Mouse (Mus musculus) hindbrain, embryonic 15.5 days (tissue): ENCODE results near the gene Fignl2. TPM values are rescaled to one million over a fixed set of nuclear protein-coding genes. Genes with fewer than 3 reads are reported as not detected.

Experiments used
- ATAC-seq: fragments of 200-750 bp; cut with Nextera tagmentation; 2 replicates; pipeline ENCODE4 v1.8.0; 2017; ENCODE audit warnings: low read depth, moderate number of reproducible peaks, moderate TSS enrichment; ENCODE audit not compliant: low FRiP score
- H3K27ac ChIP-seq: fragments of 300-500 bp; sonication (generic); replicated peaks from 2 replicates; pipeline ENCODE4 v1.5.1; 2015; ENCODE audit warnings: mild to moderate bottlenecking, inconsistent platforms
- H3K27me3 ChIP-seq: fragments of 300-500 bp; sonication (generic); 2 replicates; pipeline ENCODE4 v1.6.1; 2015; ENCODE audit warnings: control low read depth, inconsistent platforms
- H3K36me3 ChIP-seq: fragments of 300-500 bp; sonication (generic); 2 replicates; pipeline ENCODE4 v1.6.1; 2015; ENCODE audit warnings: control low read depth, inconsistent platforms
- H3K4me1 ChIP-seq: fragments of 300-500 bp; sonication (generic); replicated peaks from 2 replicates; pipeline ENCODE4 v1.6.1; 2015; ENCODE audit warnings: control low read depth, inconsistent platforms
- H3K4me2 ChIP-seq: fragments of 300-500 bp; sonication (generic); 2 replicates; pipeline ENCODE4 v1.6.1; 2015; ENCODE audit warnings: moderate library complexity, mild to moderate bottlenecking, inconsistent platforms
- H3K4me3 ChIP-seq: fragments of 300-500 bp; sonication (generic); 2 replicates; pipeline ENCODE4 v1.5.1; 2015; ENCODE audit warnings: mild to moderate bottlenecking, inconsistent platforms
- H3K9ac ChIP-seq: fragments of 300-500 bp; sonication (generic); 2 replicates; pipeline ENCODE4 v1.6.1; 2015; ENCODE audit warnings: inconsistent platforms
- H3K9me3 ChIP-seq: fragments of 300-500 bp; sonication (generic); 2 replicates; pipeline ENCODE4 v1.6.1; 2016; ENCODE audit warnings: control low read depth, inconsistent platforms
- WGBS: fragments of 180-500 bp; shearing (Covaris S2); methylation state at CpG from one replicate; pipeline ENCODE4 v1.1.7; 2015; 5-methylcytosine and 5-hydroxymethylcytosine counted together
- polyA plus RNA-seq: library from polyadenylated mRNA; unstranded; fragments of >200 nt; fragmentation: Nextera tagmentation; extraction: Ambion mirVana; gene quantifications from 2 replicates; pipeline ENCODE4 v1.2.1, GENCODE M21; 2015

The Fignl2 gene
- polyA plus RNA-seq, 1 experiment from 2014 or later, result 0.10 TPM

GRCm38 (mm10) chr15:101041966-101042365, 36.4 kb downstream of the Fignl2 start:
- peaks cover 13% of the 10 kb centered on the region for H3K4me1 ChIP-seq
- H3K36me3 ChIP-seq, result peaks cover 22% of the 10 kb centered on the region
- ATAC-seq, result no peak
- peaks cover 22% of the 10 kb centered on the region for H3K27me3 ChIP-seq
- H3K9ac ChIP-seq, result no peak overlapping the region
- WGBS, result 68% methylated on average over 6 of the region's 6 CpGs
- no peak overlapping the region for H3K4me3 ChIP-seq
- no peaks in the 10 kb centered on the region for H3K9me3 ChIP-seq
- H3K27ac ChIP-seq, result no peak overlapping the region
- no peak overlapping the region for H3K4me2 ChIP-seq

GRCm38 (mm10) chr15:101039651-101040050, 38.7 kb downstream of the Fignl2 start:
- Histone ChIP-seq H3K4me2 (no peak overlapping the region), H3K9me3 (no peaks in the 10 kb centered on the region), H3K4me3 (no peak overlapping the region), H3K9ac (no peak overlapping the region), H3K27ac (no peak overlapping the region), H3K27me3 (peaks cover 7% of the 10 kb centered on the region), H3K4me1 (no peaks in the 10 kb centered on the region), H3K36me3 (peaks cover 35% of the 10 kb centered on the region)
- ATAC-seq, result no peak
- WGBS, result 53% methylated on average over 17 of the region's 17 CpGs

GRCm38 (mm10) chr15:101028960-101029359, 49.4 kb downstream of the Fignl2 start:
- no peaks in the 10 kb centered on the region for H3K27me3 ChIP-seq
- peaks cover 4% of the 10 kb centered on the region; the same call in 1 of the 2 replicates for H3K36me3 ChIP-seq
- no peaks in the 10 kb centered on the region for H3K4me1 ChIP-seq
- no peak overlapping the region for H3K27ac ChIP-seq
- no peaks in the 10 kb centered on the region for H3K9me3 ChIP-seq
- ATAC-seq, result no peak
- no peak overlapping the region for H3K4me3 ChIP-seq
- WGBS, result 61% methylated on average over 2 of the region's 2 CpGs
- no peak overlapping the region for H3K9ac ChIP-seq
- H3K4me2 ChIP-seq, result no peak overlapping the region

GRCm38 (mm10) chr15:101011352-101011751, 67.0 kb downstream of the Fignl2 start:
- H3K4me3 ChIP-seq, result no peak overlapping the region
- H3K4me1 ChIP-seq, result no peaks in the 10 kb centered on the region
- no peak overlapping the region for H3K9ac ChIP-seq
- H3K27me3 ChIP-seq, result no peaks in the 10 kb centered on the region
- no peak overlapping the region for H3K4me2 ChIP-seq
- no peaks in the 10 kb centered on the region for H3K9me3 ChIP-seq
- no peak for ATAC-seq
- H3K36me3 ChIP-seq, result peaks cover 49% of the 10 kb centered on the region
- no peak overlapping the region for H3K27ac ChIP-seq
- WGBS, result 87% methylated on average over 6 of the region's 6 CpGs

- H3K9me3 ChIP-seq, result no peaks in the 10 kb centered on the region
- H3K36me3 ChIP-seq, result peaks cover 29% of the 10 kb centered on the region
- no peaks in the 10 kb centered on the region for H3K27me3 ChIP-seq
- no peak overlapping the region for H3K4me2 ChIP-seq
- no peak overlapping the region for H3K4me3 ChIP-seq
- no peak overlapping the region for H3K27ac ChIP-seq
- H3K4me1 ChIP-seq, result no peaks in the 10 kb centered on the region
- ATAC-seq, result no peak
- WGBS, result 81% methylated on average over 14 of the region's 14 CpGs
- H3K9ac ChIP-seq, result no peak overlapping the region
These were observed 69.9 kb downstream of the Fignl2 start for GRCm38 (mm10) chr15:101008386-101009010.

- Histone ChIP-seq H3K4me2 (peak overlapping the region; percentile 50; the same call in 1 of the 2 replicates), H3K27me3 (no peaks in the 10 kb centered on the region), H3K4me3 (no peak overlapping the region), H3K27ac (no peak overlapping the region), H3K36me3 (peaks cover 26% of the 10 kb centered on the region), H3K9me3 (no peaks in the 10 kb centered on the region), H3K9ac (no peak overlapping the region), H3K4me1 (no peaks in the 10 kb centered on the region)
- ATAC-seq, result no peak
- WGBS, result 70% methylated on average over 7 of the region's 7 CpGs
These were observed 71.1 kb downstream of the Fignl2 start for GRCm38 (mm10) chr15:101007236-101007635.

GRCm38 (mm10) chr15:101006251-101007040, 71.9 kb downstream of the Fignl2 start:
- Histone ChIP-seq H3K27me3 (no peaks in the 10 kb centered on the region), H3K27ac (no peak overlapping the region), H3K9me3 (no peaks in the 10 kb centered on the region), H3K4me2 (peak overlapping the region; percentile 50), H3K4me1 (no peaks in the 10 kb centered on the region), H3K36me3 (peaks cover 24% of the 10 kb centered on the region), H3K9ac (no peak overlapping the region), H3K4me3 (peak overlapping the region; percentile 22)
- WGBS, result 16% methylated on average over 14 of the region's 15 CpGs
- no peak; the same call in 1 of the 2 replicates for ATAC-seq

GRCm38 (mm10) chr15:101005717-101006116, 72.7 kb downstream of the Fignl2 start:
- H3K27me3 ChIP-seq, result no peaks in the 10 kb centered on the region
- H3K4me1 ChIP-seq, result no peaks in the 10 kb centered on the region
- H3K36me3 ChIP-seq, result peaks cover 18% of the 10 kb centered on the region
- no peaks in the 10 kb centered on the region for H3K9me3 ChIP-seq
- H3K4me2 ChIP-seq, result no peak overlapping the region
- H3K9ac ChIP-seq, result no peak overlapping the region
- ATAC-seq, result no peak
- 74% methylated on average over 8 of the region's 8 CpGs for WGBS
- H3K4me3 ChIP-seq, result no peak overlapping the region
- no peak overlapping the region for H3K27ac ChIP-seq

GRCm38 (mm10) chr15:101004538-101004937, 73.8 kb downstream of the Fignl2 start:
- Histone ChIP-seq H3K27ac (no peak overlapping the region), H3K4me2 (no peak overlapping the region), H3K9ac (no peak overlapping the region), H3K4me3 (no peak overlapping the region), H3K27me3 (no peaks in the 10 kb centered on the region), H3K4me1 (no peaks in the 10 kb centered on the region), H3K9me3 (no peaks in the 10 kb centered on the region), H3K36me3 (peaks cover 16% of the 10 kb centered on the region)
- ATAC-seq, result no peak
- WGBS, result 75% methylated on average over 3 of the region's 3 CpGs

GRCm38 (mm10) chr15:101002466-101002865, 75.9 kb downstream of the Fignl2 start:
- no peak overlapping the region for H3K9ac ChIP-seq
- WGBS, result 93% methylated on average over 3 of the region's 3 CpGs
- H3K36me3 ChIP-seq, result peaks cover 8% of the 10 kb centered on the region; the same call in 1 of the 2 replicates
- no peaks in the 10 kb centered on the region for H3K27me3 ChIP-seq
- no peaks in the 10 kb centered on the region for H3K9me3 ChIP-seq
- H3K4me2 ChIP-seq, result no peak overlapping the region
- H3K4me3 ChIP-seq, result no peak overlapping the region
- H3K27ac ChIP-seq, result no peak overlapping the region
- H3K4me1 ChIP-seq, result no peaks in the 10 kb centered on the region
- ATAC-seq, result no peak

- Histone ChIP-seq H3K4me3 (no peak overlapping the region), H3K9me3 (no peaks in the 10 kb centered on the region), H3K9ac (no peak overlapping the region), H3K36me3 (peaks cover 8% of the 10 kb centered on the region; the same call in 1 of the 2 replicates), H3K27ac (no peak overlapping the region), H3K27me3 (no peaks in the 10 kb centered on the region), H3K4me2 (no peak overlapping the region), H3K4me1 (no peaks in the 10 kb centered on the region)
- ATAC-seq, result no peak
- 97% methylated on average over 1 of the region's 1 CpGs for WGBS
These were observed 76.7 kb downstream of the Fignl2 start for GRCm38 (mm10) chr15:101001685-101002084.
